Mouse (Mus musculus): ENCODE results near the gene Tnks2. TPM values are rescaled to one million over a fixed set of nuclear protein-coding genes. Genes with fewer than 3 reads are reported as not detected.

Tnks2 gene
- total RNA-seq, 4 experiments from 2014 or later: 113 to 120 (median 119) TPM

DNA sequence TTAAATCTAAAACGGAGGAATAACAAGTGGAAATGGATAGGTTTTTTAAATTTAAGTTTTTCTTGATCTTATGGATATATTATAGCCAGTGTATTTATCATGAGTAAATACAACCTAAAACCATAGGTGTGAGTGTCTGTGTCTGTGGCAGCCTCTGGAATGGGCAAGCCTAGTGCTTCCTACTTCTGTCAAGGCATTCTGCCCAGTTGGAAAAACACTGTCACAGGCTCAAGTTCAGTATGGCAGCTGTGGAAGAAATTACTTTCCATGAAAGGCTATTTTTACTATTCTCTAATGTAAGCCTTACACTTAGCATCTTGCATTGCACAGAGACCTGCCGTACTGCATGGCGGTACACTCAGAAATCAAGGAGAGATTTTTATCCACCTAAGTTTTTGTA, 57.7 kb downstream of the Tnks2 start:
- no peak for DNase-seq (ENCODE audit: low spot score in 2 of 2)

DNA sequence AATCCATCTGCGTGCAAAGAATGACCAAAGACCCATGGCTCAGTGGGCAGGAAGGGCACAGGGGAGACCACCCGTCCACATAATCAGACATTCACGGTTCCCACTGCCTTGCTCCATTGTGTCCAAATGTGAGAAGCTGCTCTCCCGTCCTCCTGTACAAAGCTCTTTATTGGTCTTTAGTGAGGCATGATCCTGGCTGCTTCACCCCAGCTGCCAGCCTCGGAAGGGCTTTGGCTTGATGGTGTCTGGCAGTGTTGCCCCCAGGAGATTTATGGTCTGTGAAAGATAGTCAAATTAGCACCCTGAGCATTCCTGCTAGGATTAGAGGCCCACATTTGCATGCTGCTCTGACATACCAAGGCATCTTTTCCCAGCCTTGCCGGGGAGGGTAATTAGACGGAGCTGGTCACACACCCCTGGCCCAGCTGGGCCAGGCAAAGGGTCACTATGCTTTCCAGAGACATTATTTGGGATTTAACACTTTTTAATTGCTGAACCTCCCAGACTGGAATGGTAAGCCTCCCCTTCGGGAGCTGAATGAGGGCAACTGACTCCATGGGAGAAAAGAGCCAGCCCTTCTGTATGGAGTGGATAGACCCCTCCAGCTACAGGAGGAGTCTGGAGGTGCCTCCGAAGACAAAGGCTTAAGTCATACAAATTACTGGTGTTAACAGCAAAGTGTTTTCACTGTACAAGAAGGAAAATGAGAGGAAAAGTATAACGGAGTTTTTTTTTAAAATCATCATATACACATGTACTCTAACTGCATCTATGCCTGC, 62.9 kb downstream of the Tnks2 start:
- DNase-seq (ENCODE audit: low spot score in 2 of 2): no peak

DNA sequence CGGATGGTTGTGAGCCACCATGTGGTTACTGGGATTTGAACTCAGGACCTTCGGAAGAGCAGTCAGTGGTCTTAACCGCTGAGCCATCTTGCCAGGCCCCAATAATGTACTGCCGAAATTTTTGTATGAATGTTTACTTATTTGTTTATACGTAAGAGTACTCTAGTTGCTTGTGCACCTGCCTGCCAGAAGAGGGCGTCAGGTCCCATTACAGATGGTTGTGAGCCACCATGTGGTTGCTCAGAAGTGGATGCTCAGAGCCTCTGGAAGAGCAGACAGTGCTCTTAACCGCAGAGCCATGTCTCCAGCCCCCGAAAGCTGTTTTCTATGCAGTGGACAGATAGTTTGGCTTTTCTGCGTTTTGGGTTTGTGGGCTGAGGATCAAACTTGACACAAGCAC, 63.7 kb downstream of the Tnks2 start:
- no peak for DNase-seq (ENCODE audit: low spot score in 2 of 2)

DNA sequence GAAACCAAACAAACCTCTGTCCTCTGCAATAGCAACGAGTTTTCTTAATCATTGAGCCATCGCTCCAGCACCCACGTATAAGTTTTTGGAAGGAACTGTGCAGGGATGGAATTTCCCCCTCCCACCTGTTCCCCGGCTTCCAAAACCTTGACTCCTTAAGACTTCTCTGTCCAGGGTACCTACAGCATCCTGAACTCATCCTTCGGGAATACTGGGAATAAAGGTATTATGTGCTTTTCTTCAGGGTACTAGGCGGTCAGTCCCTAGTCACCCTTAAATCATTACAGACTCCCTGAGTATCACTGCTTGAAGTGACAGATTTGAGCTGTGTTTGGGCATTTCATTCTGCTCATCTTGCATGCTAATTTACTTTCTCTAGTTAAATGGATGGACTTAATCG, 69.3 kb downstream of the Tnks2 start:
- DNase-seq (ENCODE audit: low spot score in 2 of 2): no peak

DNA sequence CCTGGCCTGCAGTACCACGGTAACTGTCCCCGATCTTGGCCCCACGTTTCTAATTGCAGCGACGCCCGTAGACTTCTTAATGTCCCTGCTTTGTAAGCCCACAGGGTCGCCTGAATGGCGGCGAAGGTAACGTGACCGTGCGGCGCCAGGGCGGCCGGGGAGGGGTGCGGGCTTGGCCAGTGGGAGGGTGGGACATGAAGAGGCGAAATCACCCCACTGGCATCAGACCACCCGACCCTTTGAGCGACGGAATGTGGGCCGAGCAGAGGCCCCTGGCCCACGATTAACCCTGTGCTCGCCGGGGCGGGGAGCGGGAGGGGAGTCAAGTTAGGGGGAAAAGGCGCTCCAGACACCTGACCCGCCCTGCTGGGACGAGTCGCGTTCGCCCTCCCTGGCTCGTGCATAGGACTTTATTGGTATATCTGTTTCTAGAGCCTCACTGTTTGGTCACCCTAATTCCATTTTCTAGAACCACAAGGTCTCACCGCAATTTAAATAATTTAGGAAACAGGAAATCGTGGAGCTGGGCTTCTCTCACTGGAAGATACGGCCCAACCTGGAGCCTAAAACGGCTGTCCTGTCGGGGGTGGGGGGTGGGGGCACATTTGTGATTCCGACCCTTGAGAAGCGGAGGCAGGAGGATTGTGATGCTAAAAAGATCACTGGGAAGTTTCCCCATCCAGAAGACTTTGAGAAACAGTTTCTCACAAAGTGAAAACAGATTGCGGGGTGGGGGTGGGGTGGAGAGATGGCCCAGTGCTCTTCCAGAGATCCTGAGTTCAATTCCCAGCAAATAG, 70.4 kb downstream of the Tnks2 start:
- peak; percentile 22 to 33 for DNase-seq (ENCODE audit: low spot score in 2 of 2)

DNA sequence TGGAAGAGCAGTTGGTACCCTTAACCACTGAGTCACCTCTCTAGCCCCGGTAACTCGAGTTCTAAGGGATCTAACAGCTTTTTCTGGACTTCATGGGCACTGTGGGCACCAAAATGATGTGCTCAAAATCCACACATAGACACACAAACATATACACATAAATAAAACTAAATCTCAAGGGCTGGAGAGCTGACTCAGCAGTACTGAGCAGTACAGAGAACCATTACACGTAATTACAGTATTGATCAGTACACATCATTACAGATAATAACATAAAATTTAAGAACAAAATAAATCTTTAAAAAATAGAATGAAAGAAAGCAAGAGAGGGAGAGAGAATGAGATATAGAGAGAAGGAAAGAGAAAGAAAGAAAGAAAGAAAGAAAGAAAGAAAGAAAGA, 75.1 kb downstream of the Tnks2 start:
- DNase-seq (ENCODE audit: low spot score in 2 of 2): no peak

DNA sequence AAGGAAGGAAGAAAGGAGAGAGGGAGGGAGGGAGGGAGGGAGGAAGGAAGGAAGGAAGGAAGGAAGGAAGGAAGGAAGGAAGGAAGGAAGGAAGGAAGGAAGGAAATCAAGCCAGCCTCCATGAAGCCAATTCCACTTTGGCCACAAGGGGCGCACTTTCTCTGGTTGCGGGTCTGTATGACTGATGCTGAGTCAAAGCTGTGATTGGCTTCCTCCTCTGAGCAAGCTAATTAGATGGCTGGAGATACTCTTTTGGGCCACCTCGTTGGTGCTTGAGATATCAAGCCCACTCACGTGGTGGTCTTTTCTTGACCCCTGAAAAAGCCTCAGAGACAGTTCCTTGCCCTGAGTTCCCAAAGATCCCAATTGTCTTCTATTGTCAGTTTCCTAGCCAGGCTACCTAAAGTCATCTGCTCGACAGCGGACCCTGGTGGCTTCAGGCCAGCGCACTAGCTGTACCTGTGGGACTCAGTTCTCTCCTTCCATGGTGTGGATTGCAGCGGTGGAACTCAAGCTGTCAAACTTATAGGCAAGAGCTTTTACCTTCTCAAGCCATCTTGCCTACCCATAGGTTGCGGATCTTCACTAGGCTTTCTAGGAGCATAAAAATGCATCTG, 75.8 kb downstream of the Tnks2 start:
- DNase-seq (ENCODE audit: low spot score in 2 of 2): peak in 1 of 2 experiments; percentile 52

DNA sequence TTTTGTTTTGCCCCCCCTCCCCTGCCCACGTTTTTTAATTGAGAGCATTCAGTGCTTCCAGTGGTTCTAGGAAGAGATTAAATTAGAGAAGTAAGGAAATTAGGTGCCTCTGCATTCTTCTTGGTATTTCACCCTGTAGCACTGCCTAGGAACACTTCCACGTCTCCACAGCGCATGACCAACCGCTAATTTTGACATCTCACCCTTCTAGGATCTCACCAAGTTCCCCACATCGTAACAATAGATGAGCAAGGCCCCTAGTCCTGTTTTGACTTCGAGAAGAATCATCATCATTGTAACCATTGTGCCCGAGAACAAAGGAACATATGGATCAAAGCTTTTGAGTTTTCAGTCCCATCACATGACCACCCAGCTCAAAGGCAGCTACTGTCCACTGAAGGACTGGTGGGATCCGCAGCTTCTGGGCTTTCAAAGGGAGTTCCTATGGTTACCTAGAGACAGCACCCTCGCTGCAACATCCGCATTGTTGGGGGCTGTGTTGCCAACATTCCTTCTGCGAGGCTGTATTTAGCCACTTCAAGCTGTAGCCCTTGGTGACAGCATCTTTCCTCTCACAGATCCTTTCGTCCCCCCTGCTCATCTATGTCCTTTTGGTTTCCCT, 76.5 kb downstream of the Tnks2 start:
- DNase-seq (ENCODE audit: low spot score in 2 of 2): peak; percentile 54 to 57

DNA sequence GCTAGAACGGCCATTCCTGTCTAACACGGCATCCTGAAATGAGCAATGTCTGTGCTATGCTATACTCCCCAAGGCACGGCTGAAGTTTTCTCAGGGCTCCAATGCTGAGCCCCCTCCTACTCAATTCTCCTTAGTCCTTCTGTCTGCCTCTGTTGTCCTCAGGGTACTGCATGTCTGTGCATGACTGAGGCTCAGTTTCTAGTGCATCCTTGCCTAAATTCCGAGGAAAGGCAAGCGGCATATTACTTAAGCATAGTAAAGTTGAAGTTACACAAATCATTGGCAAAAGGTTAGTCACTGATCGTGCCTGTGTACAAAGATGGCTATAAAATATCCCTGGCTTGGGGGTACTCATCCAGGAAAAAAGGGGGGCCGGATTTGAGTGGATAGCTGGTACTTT, 79.0 kb downstream of the Tnks2 start:
- no peak for DNase-seq (ENCODE audit: low spot score in 2 of 2)

DNA sequence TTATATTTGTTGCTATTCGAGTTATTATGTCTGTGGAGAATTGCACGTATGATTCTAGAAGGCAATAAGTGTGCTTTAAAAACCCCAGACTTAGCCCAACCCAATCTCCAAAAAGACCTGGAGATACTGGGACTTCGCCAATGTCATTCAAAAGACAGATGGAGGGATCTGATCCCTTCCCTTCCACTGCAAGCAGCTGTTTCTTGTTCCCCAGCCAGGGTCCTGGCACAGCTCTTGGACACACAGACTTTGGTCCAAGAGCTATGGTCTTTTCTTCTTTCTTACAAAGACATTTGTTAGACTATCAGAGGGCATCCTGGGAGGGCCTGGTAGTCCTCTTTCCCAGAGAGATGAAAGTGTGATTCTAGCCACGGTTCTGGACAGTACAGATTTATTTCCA, 82.2 kb downstream of the Tnks2 start:
- no peak for DNase-seq (ENCODE audit: low spot score in 2 of 2)

DNA sequence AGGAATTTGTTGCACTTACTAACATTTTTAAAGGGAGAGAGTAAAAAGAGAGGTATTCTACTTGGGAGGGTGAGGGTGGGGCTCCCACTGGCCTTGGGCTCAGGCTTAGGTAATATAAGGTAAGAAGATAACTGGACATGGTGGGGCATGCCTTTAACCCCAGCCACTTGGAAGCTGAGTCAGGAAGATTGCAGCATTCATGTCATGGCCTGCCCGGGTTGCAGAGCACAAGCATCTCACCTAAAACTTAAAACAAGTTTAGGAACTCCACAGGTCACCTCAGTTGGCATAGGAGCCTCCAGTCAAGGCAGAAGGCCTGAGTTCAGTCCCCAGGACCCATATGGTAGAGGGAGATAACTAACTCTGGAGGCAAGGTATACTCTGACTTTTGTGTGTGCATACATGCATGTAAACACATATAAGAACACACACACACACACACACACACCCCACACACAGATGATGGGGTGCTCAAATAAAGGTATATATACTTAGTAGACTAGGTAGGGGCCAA, 82.9 kb downstream of the Tnks2 start:
- no peak for DNase-seq (ENCODE audit: low spot score in 2 of 2)

DNA sequence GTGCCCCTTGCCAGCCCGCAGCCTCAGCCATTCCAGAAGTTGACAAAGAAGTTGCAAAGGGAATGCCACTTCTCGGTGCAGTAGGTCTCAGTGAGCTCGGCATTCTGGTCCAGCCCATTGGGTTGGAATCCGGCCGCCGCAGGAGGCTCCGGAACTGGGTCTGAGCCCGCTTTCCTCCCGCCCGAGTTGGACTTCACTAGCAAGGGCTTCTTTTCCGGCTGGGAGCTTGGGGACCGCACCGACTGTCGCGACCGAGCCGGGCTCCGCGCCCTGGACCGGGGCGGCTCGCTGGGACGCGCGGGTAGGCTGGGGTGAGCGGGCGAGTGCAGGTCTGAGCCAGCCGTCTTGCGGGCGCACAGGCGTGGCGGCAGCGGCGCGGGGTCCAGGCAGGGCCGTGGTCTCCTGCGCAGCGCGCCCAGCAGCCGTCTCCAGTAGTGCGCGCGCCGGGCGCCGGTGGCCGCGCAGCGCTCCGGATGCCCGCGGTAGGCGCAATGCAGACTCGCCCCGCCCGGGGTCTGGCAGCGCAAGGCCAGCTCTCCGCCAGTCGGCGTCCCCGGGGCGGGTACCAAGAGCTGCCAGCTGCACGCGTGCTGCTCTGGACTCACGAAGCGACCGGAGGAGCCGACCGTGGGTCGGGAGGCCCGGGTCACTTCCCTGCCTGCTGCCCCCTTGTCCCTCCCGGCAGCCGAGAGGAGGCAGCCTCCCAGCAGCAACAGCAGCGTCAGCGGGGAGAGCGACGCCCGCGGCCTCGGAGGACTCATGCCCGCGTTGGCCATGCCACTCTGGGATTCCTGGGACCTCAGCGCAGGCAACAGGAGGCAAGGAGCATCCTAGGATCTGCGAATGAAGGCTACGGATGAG, 84.6 kb downstream of the Tnks2 start:
- peak; percentile 64 to 74 for DNase-seq (ENCODE audit: low spot score in 2 of 2)

DNA sequence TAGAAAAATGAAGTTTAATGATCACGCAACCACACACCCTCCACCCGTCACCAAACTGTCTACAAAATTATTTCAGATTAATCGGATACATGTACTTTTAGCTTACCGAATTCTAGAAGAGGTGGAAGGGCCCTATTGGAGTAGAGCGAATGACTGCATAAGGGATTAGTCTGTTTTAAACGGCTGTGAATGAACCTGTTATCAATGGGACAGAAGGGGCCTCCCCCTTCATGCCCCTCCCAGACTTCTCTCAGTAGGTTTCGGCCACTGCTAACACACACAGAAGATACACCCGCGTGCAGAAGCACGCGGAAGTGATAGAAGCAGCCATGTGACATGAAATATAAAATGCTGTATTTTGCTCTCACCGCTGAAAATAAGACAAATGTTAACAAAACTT, 85.4 kb downstream of the Tnks2 start, which contains the start of gene Fgfbp3:
Fgfbp3 (minus strand) TSS at position 150 of the 400 bp plus-strand sequence.
- no peak for DNase-seq (ENCODE audit: low spot score in 2 of 2)

DNA sequence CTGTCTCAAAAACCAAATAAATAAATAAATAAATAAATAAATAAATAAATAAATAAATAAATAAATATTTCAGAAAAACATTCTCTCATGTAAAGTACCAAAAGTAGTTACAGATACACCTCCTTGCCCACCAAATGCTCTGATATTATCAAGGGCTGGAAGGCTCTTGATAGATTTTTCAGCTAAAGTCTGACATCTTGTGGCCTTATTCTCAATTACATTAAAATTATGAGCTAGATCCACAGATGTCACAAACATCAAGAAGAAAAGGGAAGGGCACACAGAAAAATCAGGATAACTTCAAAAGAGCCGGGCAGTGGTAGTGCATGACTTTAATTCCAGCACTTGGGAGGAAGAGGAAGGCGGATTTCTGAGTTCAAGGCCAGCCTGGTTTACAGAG, 88.0 kb downstream of the Tnks2 start:
- DNase-seq (ENCODE audit: low spot score in 2 of 2): no peak

DNA sequence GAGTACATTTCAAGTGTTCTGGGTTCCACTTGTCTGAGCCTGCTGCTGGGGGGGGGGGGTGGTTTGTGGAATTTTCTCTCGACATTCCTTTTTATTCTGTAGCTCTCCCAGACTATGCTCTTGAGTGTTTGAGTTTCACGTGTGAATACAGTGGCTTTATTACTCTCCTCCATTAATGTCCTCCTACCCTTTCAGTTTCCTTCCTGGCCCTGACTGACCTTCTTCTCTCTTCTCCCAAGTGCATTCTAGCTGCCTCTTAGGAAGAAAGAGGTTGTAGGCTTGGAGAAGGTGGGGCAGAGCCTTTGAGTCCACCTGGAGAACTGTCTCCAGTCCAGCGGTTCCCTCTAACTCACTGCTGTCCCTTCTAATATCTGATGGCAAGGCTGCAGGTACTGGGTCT, 88.9 kb downstream of the Tnks2 start:
- DNase-seq (ENCODE audit: low spot score in 2 of 2): no peak

DNA sequence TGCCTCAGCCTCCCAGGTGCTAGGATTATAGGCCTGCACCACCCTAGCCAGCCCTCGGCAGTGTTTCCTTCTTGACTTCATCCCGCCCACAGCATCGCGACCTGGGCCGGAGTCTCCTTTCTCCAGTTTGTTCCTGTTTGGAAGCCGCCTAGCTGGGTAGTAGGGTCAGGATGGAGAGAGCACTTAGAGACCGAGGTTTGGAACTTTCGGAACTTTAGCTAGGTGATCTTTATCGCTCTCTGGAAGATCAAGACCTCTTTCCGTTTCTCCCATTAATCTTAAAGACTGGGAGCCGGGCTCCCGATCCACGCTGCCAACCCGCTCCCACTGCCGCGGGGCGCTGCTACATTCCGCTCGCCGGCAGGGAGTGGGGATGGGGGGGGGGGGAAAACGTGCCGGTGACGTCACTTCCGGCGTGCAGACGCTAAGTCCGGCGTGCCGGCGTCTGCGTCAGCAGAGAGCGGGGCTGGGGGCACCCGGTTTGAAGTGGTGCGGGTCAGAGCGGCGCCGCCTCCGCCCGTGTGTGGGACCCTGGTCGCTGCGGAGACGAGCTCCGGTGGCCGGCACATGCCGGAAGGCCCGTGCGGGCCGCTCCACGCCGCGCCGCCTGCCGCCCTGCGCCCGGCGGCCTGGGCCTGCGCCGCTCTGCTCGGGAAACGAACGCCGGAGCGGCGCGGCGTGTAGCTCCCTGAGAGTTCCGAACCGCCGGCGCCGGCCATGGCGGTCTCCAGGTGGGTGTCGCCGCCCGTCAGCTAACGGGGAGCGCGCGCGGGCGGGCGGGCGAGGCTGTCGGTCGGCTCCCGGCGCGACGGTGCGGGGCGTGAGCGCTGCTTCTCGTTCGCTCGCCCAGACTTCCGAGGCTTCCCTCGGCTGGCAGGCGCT, 91.9 kb downstream of the Tnks2 start, which contains the start of gene Btaf1:
Btaf1 (plus strand) TSS at position 409 of the 882 bp plus-strand sequence.
- peak; percentile 63 to 73 for DNase-seq (ENCODE audit: low spot score in 2 of 2)

DNA sequence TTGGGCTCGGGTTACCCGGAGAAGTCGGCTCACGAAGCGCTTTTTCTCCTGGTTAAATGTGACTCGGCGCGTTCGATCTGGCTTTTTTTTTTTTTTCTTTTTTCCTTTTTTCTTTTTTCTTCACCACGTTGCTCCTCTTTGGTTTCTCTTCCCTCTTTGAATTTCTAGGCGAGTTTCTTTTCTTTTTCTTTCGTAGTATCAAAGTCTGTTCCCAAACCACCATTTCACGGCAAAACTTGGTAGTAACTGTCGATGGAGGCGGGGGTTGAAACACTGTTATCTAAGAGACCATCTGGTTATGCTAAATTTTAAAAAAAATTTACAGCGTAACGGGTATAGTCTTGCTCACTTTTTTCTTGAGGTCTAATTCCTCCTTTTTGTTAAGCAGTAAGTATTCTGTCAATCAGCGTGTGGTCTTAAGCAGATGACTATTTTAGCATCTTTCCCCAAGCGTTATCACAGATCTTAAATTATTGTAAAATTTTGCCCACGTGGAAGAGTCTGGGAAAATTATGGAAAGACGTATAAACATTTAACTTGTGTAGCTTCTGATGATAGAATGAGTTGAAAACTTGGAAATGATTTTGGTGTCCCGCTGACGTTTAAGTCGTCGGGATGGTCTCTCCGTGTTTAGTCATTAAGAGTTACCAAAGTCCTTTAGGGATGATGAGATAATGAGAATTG, 92.7 kb downstream of the Tnks2 start:
- no peak for DNase-seq (ENCODE audit: low spot score in 2 of 2)

DNA sequence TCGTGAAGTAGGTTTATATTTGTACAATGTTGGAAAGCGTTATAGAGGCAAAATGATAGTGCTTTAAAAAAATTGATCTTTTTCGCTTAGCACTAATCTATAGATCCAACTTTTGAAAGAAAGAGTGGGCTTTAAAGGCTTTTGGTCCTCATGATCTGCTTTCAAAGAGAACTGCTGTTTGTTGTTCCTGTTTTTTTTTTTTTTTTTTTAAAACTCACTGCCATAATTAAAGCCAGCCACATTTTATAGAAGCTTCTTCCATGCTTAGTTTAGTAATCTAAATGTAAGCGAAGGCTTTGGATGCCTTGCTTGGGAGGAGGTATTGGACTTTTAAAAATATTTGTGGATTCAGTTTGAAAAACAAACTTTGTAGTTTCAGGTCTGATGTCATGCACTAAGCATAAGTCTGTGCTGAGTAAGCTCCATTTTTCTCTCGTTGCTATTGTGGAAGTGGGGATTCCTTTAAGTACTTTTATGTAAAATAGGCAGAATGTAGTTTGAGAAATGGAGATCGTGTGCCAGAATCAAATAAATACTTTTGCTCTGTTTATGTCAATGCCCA, 93.8 kb downstream of the Tnks2 start:
- no peak for DNase-seq (ENCODE audit: low spot score in 2 of 2)

DNA sequence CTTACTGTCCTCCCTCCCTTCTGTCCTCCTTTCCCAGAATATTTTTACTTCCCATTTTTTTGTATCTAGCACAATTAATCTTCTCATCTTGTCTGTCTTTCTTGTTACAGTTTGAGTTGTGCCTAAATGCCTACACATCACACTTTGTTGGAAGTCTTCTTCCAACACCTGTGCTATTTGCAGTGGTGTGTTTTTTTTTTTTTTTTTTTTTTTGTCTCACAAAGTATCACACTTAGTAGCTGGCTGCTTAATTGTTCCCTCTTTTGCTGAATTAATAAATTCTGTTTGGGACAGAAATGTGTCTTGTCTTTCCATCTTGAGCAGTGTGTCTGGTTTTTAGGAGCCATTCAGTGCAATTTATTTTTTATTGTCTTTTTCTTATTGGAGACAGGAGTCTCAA, 95.8 kb downstream of the Tnks2 start:
- DNase-seq (ENCODE audit: low spot score in 2 of 2): no peak

Measured in layer of hippocampus, adult 8-10 months (tissue).